Mouse (Mus musculus) cerebral cortex, adult 2 months (tissue): ENCODE results near the gene Car11.

Experiments used
- WGBS: fragments of 180-500 bp; shearing (Covaris S2); methylation state at CpG from one replicate; pipeline ENCODE4 v1.1.7; 2018; 5-methylcytosine and 5-hydroxymethylcytosine counted together

Car11 gene

GRCm38 (mm10) chr7:45699523-45700141 lies at the start of gene Car11:
Gene Car11, plus strand, starts transcription at chr7:45699843.
- WGBS, result 4% methylated on average over 36 of the region's 36 CpGs

DNA sequence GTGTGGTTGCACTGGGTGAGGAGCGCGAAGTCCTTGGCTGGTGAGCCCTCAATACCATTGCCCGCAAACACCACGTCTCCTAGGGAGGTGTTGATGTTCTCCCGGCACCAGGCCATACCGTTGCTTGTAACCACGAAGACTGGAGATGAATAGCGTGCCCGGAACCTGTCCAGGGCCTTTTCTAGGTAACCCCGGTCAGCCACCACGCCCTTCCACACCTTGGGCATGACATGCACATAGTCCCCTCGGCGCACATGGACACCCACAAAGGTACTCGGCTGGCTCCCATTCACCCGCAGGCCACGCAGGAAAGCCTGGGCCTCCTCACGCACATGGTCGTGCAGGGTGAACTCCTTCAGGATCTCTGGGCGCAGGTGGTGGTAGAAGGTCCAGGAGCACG lies 49.2 kb upstream of the Car11 start:
- WGBS, result 95% methylated on average over 20 of the region's 20 CpGs

DNA sequence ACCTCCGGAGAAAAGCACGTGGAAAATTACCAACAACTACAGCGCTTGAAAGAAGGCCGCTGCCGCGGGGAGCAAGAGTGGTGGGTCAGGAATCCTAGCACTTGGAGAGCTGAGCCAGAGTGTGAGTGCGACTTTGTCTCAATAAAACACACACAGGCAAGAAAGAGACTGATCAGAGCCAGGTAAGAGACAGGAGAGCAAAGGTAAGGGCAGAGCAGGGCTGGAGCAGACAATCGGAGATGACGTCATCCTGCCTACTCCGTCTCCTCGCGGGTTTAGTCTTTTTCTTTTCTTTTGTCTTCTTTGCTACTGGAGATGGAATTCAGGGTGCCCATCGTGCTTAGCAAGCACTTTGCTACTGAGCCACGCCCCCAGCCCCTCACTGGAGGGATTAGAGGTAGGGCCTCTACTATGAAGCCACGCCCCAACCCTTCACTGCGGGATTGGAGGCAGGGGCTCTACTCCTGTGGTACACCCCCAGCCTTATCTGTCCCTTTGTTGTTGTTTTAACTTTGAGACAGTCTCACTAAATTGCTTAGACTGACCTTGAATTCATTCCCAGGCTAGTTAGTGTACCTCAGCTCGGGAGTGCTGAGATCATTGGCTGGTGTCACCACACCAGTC lies 45.1 kb upstream of the Car11 start:
- WGBS, result 33% methylated on average over 17 of the region's 17 CpGs

DNA sequence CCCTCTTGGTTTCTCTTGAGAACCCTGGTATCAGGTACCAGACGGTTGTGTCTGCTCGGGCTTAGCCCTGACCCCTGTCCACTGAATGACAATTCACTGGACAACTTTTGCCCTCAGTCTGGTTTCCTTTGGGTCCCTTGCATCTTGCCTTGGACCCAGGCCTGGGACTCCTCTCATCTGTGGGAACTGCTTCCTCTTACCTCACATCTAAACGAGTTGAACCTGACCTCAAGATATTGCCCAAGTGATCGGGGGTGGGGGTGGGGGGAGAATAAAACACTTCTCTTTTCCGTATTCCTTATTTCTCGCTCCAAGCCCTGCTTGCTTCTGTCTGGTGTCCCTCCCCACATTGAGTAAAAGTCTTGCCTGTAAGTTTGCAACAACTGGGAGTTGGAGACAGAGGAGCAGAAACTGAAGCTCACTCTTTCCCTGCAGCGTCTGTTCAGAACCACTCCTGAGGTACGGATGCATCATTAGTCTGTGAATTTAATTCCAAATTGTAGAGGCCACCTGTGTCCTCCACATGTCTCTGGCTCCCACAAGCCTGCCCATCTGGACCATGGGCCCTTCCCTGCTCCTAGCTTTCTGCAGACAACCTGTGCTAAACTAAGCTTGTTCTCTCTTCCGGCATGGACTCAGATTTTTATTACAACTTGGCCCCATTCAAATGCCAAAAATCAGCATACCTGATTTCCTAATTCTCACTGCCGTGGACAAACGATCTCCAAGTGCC lies 38.7 kb upstream of the Car11 start:
- WGBS, result 83% methylated on average over 11 of the region's 11 CpGs

DNA sequence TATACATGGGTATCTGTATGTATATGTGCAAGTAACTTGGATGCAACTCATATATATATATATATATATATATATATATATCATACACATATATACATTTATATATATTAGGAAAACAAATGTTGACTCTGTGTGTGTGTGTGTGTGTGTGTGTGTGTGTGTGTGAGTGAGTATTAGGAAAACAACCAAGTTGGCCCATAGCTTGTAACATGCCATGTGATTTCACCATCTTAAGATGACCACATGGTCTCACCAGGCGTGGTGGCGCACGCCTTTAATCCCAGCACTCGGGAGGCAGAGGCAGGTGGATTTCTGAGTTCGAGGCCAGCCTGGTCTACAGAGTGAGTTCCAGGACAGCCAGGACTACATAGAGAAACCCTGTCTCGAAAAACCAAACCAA lies 37.9 kb upstream of the Car11 start:
- WGBS, result 95% methylated on average over 6 of the region's 6 CpGs

DNA sequence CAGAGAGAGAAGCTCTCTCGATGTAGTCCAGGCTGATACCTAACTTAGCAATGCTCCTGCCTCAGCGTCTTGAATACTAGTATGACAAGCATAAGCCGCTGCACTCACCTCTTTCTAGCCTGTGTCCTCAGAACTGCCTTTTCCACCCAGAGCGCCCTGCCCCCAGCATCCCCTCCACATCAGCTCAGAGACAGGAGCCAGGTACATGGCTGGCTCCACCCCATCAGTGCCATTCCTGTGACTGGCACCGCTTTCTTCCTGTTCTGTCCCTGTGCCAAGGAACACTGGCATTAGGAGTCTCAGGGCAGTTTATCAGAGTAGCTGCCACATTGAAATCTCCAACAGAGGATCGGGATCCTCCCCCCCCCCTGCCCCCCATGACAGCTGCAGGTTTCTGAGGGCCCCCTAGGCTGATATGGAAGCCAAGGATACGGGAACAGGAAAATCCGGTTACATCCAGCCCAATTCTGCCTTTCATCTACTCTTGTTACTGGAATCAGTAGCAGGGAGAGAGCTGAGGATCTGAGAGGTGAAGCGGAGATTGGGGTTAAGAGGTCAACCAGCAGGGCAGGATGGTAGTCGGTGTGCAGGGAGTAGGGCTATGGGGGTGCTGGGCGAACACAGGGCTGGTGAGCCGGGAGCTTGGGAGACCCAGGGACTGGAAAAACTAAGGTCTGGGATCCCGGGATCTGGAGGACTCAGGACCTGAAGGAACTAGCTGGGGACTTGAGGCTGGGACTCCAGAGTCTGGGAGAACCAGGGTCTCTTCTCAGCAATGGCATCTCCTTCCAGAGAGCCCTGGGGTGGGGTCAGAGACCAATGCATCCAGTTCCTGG lies 34.1 kb upstream of the Car11 start:
- WGBS, result 62% methylated on average over 13 of the region's 13 CpGs

DNA sequence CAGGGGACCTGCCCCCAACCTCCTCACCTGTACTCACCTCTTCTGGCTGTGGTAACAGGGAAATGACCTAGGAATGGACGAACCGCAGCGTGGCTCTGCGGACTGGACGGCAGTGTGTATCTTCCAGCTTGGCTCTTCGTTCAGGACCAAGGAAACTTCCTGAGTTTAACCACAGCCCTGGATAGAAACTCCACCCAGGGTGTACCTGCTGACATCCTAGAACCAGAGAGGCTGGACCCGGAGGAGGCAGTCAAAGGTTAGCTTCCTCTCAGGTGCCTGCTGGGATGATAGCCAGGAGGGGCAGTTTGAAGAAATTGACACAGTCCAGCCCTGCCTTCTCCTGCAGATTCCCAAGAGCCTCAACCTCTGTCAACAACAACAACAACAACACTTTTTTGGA lies 33.5 kb upstream of the Car11 start, which contains the start of gene Fut2:
Fut2 (minus strand) TSS at position 234 of the 400 bp plus-strand sequence.
- WGBS, result 88% methylated on average over 7 of the region's 7 CpGs

DNA sequence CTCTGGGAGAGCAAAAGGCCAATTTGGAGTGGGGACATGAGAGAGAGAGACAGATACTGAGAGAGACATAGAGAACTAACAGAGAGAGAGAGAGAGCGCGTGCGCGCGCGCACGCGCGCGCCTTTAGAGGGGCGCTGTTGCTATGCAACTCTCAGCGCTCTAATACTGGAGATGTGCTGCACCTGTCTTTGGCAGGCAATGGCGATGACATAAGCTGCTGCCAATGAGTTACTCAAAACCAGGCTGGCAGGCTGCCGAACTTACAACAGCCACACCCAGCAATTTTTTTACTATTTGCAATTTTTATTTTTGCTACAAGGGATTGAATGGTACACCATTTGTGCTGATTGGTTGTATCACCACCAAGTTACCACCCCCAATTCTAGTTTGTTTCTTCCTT lies 31.9 kb upstream of the Car11 start:
- WGBS, result 73% methylated on average over 14 of the region's 14 CpGs

DNA sequence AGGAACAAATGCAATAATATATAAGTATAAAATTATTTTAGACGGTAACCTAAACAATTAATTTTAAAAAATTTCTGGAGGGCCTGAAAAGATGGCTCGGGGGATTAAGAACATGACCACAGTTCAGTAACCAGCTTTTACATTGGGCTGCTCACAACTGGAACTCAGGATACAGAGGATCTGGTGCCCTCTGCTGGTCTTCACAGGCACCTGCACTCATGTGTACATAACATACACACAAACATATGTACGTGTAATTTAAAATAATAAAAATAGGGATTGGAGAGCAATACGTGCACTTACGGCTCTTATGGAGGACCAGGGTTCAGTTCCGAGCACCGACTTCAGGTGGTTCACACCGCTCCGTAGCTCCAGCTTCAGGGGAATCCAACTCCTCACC lies 30.7 kb upstream of the Car11 start:
- 95% methylated on average over 9 of the region's 9 CpGs for WGBS

- WGBS, result 89% methylated on average over 7 of the region's 7 CpGs
These were observed 21.9 kb upstream of the Car11 start for GRCm38 (mm10) chr7:45677627-45678295.

GRCm38 (mm10) chr7:45678513-45678912 lies 21.1 kb upstream of the Car11 start:
- 94% methylated on average over 14 of the region's 14 CpGs for WGBS

- WGBS, result 73% methylated on average over 14 of the region's 14 CpGs
These were observed 19.5 kb upstream of the Car11 start for GRCm38 (mm10) chr7:45679966-45680621.

DNA sequence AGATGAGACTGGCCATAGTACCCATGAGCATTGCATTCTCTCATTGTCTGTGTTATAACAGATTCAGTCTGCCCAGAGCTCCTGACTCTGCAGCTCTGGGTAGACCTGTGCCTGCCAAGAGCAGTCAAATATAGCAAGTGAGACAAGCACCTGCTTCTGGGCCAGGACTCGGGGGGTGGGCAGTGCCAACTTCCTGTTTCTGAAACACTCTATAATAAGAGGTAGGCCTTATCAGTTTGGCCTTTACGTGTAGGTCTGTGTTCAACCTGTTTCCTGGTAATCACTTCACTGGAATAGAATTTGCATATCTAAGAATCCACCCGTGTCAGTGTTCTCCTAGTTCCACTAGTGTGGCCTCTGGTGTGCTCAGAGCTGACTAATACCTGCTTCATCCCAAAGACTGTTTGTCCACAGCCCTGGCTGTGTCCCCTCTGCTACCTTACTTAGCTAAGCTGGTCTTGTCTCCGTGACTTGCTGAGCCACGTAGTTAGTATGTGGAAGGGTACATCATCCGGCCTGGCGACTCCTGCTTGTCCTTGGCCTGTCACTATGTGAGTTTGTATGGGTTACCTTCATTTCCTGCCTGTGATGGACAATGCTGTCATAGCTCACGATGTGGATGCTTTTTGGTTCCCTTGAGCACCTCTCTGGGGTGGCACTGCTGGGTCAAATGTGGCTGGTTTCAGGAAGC lies 18.5 kb upstream of the Car11 start:
- 77% methylated on average over 8 of the region's 8 CpGs for whole genome bisulfite sequencing

DNA sequence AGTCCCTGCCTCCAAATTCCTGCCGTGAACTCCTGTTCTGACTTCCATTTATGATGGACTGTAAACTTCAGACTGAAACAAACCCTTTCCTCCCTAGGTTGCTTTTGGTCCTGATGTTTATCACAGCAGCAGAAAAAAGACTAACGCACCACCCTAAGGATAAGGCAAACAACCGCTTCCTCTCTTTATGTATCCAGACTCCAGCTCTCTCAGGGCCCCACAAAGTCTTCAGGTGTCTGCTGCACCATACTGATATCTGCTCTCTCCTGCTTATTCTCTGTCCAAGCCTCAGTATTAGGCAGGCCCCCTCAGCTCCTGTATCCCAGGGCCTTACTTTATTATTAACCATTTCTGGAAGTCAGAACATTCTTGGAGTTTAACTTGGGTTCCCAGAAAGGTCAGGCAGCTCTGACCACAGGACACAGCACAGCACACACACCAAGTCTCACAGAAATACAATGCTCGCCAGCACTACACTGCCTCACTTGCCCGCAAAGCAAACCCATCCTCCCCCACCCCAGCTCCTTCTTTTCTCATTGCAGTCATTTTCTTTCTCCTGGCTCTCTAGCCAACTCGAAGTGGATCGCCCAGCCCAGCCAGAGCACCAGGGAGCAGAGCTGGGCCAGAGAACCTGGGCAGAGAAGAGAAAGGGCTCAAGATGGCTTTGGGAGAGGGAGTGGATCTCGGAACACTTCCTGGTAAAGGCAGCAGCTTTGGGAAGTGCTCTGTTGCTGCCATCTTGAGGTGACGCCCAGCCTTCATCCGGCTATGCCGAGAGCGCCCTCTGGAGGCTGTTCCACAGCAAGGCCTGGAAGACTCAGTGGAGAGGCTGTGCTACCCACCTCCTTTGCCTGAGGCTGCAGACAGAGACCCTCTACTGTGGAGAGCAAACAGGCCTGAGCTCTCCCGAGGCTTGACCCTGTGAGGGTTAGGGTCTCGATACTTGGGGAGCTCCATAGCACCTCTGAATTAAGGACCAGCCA lies 17.2 kb upstream of the Car11 start:
- WGBS, result 31% methylated on average over 14 of the region's 14 CpGs

DNA sequence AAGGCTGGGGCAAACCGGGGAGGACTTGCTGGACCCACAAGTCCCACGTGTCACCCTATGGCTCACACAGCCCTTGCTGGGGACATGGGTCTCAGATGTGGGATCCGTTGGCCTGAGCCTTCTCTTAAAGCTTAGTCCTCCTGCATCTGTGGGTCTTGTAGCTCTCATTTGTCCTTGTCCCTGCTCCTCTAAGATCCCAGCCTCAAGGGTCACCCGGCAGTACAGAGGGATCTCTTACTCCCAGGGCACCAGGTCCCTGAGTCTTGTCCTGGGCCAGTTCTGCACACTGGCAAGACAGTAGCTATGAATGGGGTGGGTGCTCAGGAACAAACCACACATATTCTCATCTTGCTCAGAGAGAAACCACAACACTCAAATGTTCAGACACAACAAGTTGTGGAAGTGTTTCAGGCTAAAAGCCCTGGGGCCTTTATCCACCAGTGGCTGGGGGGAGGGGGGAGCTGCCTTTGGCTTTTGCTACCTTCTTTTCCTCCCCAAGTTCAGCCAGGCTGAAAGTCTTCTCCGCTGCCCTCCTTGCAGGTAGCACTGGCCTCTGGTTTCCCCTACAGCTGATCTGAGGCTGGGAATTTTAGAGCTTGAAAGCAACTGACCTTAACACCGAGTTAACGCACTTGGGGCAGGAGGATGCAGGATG lies 16.1 kb upstream of the Car11 start, which contains the start of gene Ntn5:
Ntn5 (plus strand) TSS at position 627 of the 655 bp plus-strand sequence.
- 84% methylated on average over 7 of the region's 7 CpGs for WGBS

DNA sequence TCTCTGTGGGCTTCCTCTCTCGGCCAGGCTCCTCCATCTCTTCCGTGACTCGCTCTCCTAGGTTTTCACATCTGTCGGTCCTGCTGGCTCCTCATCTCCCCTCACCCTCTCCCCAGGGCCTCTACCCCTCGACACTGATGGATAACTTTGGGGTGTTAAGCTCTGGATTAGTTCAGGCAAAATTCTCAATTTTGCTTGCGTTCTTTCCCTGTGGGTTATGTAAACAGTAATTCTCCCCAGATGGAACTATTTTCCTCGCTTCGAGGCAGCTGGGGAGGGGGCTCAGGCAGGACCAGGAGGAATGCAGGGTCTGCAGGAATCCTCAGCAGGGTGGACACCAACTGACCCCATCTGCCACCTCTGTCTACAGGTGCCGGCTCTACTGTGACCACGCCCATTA lies 13.8 kb upstream of the Car11 start:
- WGBS, result 63% methylated on average over 10 of the region's 10 CpGs

- WGBS, result 67% methylated on average over 3 of the region's 3 CpGs
These were observed 12.8 kb upstream of the Car11 start for GRCm38 (mm10) chr7:45686841-45687240.

DNA sequence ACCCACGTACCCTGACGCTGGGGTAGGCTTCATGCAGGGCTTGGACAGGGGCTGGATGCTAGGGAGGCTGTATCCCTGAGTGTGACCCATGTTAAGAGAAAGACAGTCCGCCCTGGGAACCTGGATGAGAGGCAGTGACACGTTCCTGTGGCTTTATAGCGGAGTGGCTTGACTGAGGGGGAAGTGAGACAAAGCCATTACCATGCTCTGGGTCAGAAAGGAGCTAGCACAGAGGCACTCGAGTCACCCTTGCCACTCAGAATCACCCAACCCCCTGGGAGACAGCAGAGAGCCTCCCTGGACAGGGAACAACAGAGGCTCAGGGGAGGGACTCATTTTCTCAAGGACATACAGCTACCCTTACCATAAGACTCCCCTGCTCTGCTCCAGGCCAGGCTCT lies 10.5 kb upstream of the Car11 start:
- 84% methylated on average over 6 of the region's 6 CpGs for WGBS

- 47% methylated on average over 11 of the region's 11 CpGs for WGBS
These were observed 9.8 kb upstream of the Car11 start for GRCm38 (mm10) chr7:45689800-45690199.
